Mouse (Mus musculus) right cerebral cortex, postnatal 14 days (tissue): ENCODE results near the gene Ubtd2.

Source experiments
- DNase-seq: peaks from one replicate; pipeline ENCODE4 v3.0.0; 2022

The Ubtd2 gene

DNA sequence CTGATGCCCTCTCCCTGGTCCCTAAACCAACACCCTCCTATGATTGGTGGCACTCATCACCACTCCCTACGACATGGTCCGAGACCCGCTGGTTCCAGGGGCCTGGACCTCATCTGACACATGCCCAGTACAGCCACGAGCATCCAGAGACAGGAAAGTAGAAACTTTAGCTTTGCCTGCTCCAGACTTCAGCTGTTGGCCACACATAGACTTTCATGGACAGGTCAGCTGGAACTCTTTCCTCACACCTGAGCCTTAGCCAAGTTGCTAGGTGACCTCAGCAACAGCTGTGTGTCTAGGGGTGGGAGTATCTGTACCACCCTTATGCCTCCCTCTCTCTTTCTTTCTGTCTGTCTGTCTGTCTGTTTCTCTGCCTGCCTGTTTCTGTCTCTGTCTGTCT is 93.1 kb downstream of the Ubtd2 start:
- DNase-seq: no peak

GRCm38 (mm10) chr11:32549236-32549635 is 94.1 kb downstream of the Ubtd2 start:
- no peak for DNase-seq

DNA sequence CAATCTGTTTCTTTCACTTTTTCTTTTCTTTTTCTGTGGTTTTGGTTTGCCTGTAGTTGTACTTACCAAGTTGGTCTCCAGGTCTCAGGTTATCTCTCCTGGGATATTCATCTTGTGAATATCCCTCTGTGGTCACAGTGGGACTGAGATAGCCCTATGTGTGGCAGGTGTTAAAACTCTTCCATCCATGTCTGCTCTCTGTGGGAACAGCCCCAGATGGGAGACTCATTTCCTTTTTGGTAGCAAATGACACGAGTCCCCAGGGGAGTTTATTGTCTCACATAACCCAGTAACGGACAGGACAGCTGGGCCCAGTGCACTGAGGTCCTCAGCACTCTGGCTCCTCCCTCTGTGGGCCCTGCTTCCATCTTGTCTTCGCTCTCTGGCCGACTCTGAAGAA is 94.9 kb downstream of the Ubtd2 start:
- DNase-seq: no peak

GRCm38 (mm10) chr11:32551056-32551455 is 95.9 kb downstream of the Ubtd2 start:
- DNase-seq: no peak

GRCm38 (mm10) chr11:32551579-32552297 is 96.6 kb downstream of the Ubtd2 start:
- no peak for DNase-seq

DNA sequence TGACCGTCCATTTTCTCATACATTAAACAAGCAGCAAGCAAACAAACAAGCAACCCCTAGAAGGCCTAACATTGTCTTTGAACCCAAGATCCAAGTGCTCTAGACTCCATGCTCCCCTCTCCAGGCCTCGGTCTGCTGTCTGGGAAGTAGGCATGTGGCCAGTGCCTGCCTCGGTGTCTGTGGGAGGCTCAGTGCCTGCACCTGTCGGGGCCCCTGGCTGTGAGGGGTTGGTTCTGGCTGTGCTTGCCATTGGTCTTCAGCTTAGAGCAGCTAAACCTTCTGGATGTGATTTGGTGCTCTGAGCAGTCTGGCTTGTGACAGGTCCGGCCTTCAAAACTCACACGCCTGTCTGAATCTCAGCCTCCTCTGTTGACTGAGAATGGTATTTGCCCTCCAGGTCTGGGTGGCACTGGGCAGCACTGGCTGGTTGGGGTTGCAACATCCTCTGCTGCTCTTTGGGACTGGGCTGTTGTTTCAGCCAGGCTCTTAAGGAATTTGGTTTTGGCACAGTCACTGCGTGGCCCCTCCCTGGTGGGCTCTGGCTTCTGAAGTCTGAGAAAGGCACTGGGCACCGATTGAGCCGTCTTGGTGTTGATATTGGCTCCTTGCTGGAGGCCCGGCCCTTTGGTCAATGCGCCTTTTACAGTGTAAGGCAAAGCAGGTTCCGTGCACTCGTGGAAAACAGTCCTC is 97.4 kb downstream of the Ubtd2 start:
- DNase-seq: no peak

DNA sequence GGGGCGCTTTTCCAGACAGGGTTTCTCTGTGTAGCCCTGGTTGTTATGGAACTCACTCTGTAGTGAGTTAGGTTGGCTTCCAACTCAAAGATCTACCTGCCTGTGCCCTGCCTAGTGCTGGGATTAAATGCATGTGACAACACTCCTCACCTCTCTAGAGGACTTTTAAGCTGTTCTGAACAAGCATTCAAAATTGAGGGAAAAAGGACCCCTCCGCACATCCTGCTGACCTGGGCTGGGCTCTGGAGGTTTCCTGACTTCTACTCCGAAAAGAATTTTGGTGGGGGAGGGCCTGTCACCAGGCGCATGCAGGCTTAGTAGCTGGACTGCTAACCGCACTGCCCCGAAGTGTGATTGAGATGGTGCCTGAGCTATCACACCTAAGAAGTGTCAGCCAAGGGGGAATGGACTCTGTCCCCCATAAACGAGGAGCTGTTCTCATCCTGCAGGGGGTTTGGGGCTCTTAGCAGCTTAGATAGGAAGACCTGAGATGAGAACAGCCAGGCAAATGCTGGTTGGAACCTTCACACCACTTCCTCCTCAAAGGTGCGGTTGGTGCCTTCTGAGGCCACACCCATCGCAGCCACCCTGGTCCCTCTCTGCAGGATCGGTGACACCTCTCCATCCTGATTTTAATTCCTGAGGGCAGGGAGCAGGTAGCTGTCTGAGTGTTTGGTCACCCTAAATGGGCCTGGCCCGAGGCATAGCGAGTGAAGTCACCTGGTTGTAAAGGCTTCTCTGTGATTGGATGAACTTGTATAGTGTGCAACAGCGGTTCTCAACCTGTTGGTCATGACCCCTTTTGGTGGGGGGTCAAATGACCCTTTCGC is 98.4 kb downstream of the Ubtd2 start:
- no peak for DNase-seq

- no peak for DNase-seq
Measured at GRCm38 (mm10) chr11:32554141-32555091, 99.2 kb downstream of the Ubtd2 start.

- no peak for DNase-seq
Measured at GRCm38 (mm10) chr11:32555103-32555689, 100.0 kb downstream of the Ubtd2 start.

DNA sequence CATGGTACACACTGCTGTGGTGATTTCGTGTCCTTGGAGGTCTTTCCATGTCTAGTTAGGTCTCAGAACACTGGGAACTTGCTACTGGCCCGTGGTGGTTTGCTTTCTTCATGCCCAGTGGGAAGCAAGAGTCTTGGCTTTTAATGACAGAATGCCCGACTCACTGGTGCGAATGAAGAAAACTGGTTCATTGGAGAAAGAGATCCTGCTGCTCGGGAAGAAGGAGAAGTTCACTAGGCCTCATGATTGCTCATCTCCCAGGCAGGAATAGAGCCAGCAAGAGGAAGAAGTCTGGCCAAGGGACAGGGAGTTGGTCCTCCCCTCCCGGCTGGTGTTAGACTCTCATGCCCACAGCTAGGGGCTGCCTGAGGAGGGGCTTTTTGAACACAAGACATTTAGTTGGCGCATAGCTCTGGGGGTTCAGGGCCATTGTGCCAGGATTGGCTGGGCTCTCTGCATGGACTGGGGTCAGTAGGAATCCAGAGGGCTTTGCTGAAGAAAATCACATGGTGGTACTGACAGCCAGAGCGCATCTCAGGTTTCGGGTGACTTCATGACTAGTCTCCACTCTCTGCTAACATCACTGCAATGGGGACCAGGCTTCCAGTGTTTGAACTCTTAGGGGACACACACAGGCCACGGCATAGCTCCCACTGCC is 101.3 kb downstream of the Ubtd2 start:
- DNase-seq: no peak

DNA sequence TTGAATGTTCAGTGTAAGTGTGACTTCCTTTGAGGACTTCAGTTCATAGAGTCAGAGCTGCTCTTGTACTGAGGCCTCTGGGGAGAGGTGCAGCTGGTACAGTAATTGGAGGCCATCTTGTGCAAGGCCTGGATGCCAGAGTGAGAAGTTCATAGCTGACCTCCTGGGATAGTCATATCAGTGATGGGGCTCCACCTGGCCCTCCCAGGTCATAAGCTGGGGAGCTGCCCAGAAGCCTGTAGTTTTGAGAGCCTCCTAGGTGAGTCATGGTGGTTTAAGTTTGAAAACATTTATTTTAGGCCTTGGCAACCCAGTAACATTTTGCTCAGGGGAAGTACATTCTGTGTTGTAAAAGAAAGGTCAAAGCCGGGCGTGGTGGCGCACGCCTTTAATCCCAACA is 102.9 kb downstream of the Ubtd2 start:
- DNase-seq: no peak

DNA sequence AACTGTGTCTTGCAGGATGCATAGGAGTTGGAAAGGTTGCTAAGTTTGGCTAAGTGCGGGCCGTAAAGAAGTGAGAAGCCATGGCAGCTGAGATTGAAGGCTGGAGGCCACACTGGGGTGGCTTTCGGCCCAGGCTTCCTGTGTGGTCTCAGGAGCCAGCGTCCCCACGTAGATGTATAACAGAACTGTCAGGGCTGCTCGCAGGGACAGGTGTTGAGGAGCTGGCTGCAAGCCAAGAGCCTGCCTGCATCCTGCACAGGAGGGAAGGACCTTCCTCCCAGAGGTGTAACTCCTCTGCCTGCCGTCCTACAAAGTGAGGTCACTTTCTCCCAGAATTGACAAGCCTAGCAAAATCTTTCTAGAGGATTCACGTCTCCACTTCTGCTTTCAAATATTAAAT is 103.5 kb downstream of the Ubtd2 start:
- no peak for DNase-seq

DNA sequence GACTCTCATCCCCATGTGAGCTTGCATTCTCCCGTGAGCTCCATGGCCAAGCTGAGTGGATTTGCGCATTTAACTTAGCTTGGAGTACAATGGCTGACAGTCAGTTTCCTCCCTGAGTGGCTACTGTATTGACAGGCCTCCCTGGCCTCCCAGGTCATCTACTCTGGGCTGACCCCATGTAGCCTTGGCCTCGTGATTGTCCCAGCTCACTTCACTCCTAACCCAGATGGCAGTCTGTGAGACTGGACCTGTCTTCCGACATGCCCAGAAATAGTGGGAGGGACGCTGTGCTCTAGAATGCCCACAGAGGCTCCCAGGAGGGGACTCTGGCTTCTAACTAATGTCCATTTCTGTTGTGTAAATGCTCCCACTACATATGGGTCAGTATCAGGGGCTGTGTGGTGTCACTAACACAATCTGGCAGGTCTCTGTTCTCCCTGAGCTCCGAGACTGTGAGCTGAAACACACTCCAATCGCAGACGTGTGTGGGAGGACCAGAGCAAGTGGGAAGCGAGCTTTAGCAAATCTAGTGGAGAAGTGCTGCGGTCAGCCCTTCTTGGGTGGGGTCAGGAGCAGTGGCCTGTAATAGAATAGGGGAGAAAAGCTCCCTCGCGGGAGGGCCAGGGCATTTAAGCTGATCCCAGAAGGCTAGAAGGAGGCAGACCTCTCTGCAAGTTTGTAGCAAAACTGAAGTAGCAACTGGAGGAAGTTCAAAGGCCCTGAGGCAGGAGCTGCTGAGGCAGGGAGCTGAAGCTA is 105.0 kb downstream of the Ubtd2 start:
- no peak for DNase-seq

- no peak for DNase-seq
Measured at GRCm38 (mm10) chr11:32561465-32562355, 106.5 kb downstream of the Ubtd2 start.

- no peak for DNase-seq
Measured at GRCm38 (mm10) chr11:32562706-32563105, 107.5 kb downstream of the Ubtd2 start.

GRCm38 (mm10) chr11:32563660-32564059 is 108.5 kb downstream of the Ubtd2 start:
- DNase-seq: no peak

- no peak for DNase-seq
Measured at GRCm38 (mm10) chr11:32564629-32565028, 109.5 kb downstream of the Ubtd2 start.

- no peak for DNase-seq
Measured at GRCm38 (mm10) chr11:32565088-32565487, 109.9 kb downstream of the Ubtd2 start.

DNA sequence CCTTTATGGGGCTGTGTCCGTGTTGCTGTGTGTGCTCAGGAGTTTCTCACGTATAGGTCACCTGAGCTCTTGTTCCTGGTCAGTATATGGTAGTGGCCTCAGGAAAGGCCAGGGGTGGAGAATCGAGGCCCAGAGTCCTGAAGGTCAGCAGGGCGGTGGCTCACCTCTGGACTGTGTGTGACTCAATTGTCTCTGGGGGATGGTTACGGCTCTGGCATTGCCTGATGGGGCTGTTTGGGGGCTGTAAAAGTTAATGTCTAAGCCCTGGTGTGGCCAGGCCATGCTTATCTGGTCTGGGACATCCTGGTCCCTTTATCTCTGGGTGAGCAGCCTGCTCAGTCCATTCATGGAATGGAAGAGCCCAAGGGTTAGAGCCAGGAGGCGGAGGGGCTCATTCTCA is 111.0 kb downstream of the Ubtd2 start:
- no peak for DNase-seq
